Mouse (Mus musculus): ENCODE data around the gene Gid8. TPM values are rescaled to one million over a fixed set of nuclear protein-coding genes. Genes with fewer than 3 reads are reported as not detected.

Gene Gid8
- polyA plus RNA-seq, 1 experiment from 2014 or later: 64.9 TPM

- Histone ChIP-seq H3K4me2 (ENCODE audit: low read length) (no peak overlapping the region), H3K27me3 (ENCODE audit: control insufficient read depth, insufficient read depth, low read length) (no peaks in the 10 kb centered on the region), H3K9me3 (ENCODE audit: control insufficient read depth, low read length) (no peaks in the 10 kb centered on the region), H3K4me3 (replicated peaks; ENCODE audit: low read depth, low read length) (no peak overlapping the region), H3K9ac (replicated peaks; ENCODE audit: low read length) (no peak overlapping the region), H3K27ac (replicated peaks; ENCODE audit: low read depth, low read length) (no peak overlapping the region), H3K36me3 (ENCODE audit: control insufficient read depth, insufficient read depth, low read length) (no peaks in the 10 kb centered on the region), H3K4me1 (ENCODE audit: control insufficient read depth, insufficient read depth, low read length) (no peaks in the 10 kb centered on the region)
- DNase-seq: no peak
- ATAC-seq (ENCODE audit: low FRiP score, low TSS enrichment): no peak
- 81% methylated on average over 7 of the region's 7 CpGs for WGBS
Measured at GRCm38 (mm10) chr2:180735232-180735631, 25.3 kb downstream of the Gid8 start.

GRCm38 (mm10) chr2:180737984-180738383, 28.1 kb downstream of the Gid8 start:
- Histone ChIP-seq H3K27me3 (ENCODE audit: control insufficient read depth, insufficient read depth, low read length) (no peaks in the 10 kb centered on the region), H3K4me2 (ENCODE audit: low read length) (no peak overlapping the region), H3K4me1 (ENCODE audit: control insufficient read depth, insufficient read depth, low read length) (no peaks in the 10 kb centered on the region), H3K36me3 (ENCODE audit: control insufficient read depth, insufficient read depth, low read length) (no peaks in the 10 kb centered on the region), H3K9ac (replicated peaks; ENCODE audit: low read length) (no peak overlapping the region), H3K9me3 (ENCODE audit: control insufficient read depth, low read length) (no peaks in the 10 kb centered on the region), H3K4me3 (replicated peaks; ENCODE audit: low read depth, low read length) (no peak overlapping the region), H3K27ac (replicated peaks; ENCODE audit: low read depth, low read length) (no peak overlapping the region)
- DNase-seq: no peak
- ATAC-seq (ENCODE audit: low FRiP score, low TSS enrichment): no peak
- 79% methylated on average over 2 of the region's 2 CpGs for WGBS

- Histone ChIP-seq H3K4me1 (ENCODE audit: control insufficient read depth, insufficient read depth, low read length) (no peaks in the 10 kb centered on the region), H3K9ac (replicated peaks; ENCODE audit: low read length) (no peak overlapping the region), H3K36me3 (ENCODE audit: control insufficient read depth, insufficient read depth, low read length) (no peaks in the 10 kb centered on the region), H3K27ac (replicated peaks; ENCODE audit: low read depth, low read length) (no peak overlapping the region), H3K9me3 (ENCODE audit: control insufficient read depth, low read length) (no peaks in the 10 kb centered on the region), H3K4me3 (replicated peaks; ENCODE audit: low read depth, low read length) (no peak overlapping the region), H3K4me2 (ENCODE audit: low read length) (no peak overlapping the region), H3K27me3 (ENCODE audit: control insufficient read depth, insufficient read depth, low read length) (no peaks in the 10 kb centered on the region)
- WGBS: 18% methylated on average over 3 of the region's 3 CpGs
- no peak for DNase-seq
- ATAC-seq (ENCODE audit: low FRiP score, low TSS enrichment): no peak
Measured at GRCm38 (mm10) chr2:180740349-180740748, 30.4 kb downstream of the Gid8 start.

DNA sequence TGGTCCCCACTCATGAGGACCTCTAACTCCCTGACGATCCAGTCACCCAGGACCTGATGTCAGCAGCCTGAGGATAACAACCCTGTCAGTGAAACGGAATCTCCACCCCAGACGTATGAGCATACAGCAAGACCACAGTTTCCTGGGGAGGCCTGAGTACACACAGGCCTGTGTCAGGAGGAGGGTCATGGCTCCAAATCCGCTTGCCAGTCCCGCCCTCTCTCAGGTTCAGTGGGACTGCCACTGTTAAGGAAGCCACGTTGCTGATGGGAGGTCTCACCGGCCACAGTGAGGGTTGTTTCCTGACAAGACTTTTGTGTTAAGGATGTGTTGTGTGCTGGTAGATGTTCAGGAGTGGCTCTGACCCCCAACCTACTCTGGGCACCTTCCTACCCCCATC, 31.5 kb downstream of the Gid8 start:
- Histone ChIP-seq H3K4me3 (replicated peaks; ENCODE audit: low read depth, low read length) (no peak overlapping the region), H3K36me3 (ENCODE audit: control insufficient read depth, insufficient read depth, low read length) (no peaks in the 10 kb centered on the region), H3K4me1 (ENCODE audit: control insufficient read depth, insufficient read depth, low read length) (0 out of 2 replicates have a peak, but pooled peaks cover 4% of the 10 kb centered on the region), H3K4me2 (ENCODE audit: low read length) (no peak overlapping the region), H3K9me3 (ENCODE audit: control insufficient read depth, low read length) (no peaks in the 10 kb centered on the region), H3K27me3 (ENCODE audit: control insufficient read depth, insufficient read depth, low read length) (no peaks in the 10 kb centered on the region), H3K9ac (replicated peaks; ENCODE audit: low read length) (no peak overlapping the region), H3K27ac (replicated peaks; ENCODE audit: low read depth, low read length) (no peak overlapping the region)
- ATAC-seq (ENCODE audit: low FRiP score, low TSS enrichment): no peak
- no peak for DNase-seq
- 81% methylated on average over 7 of the region's 7 CpGs for WGBS

DNA sequence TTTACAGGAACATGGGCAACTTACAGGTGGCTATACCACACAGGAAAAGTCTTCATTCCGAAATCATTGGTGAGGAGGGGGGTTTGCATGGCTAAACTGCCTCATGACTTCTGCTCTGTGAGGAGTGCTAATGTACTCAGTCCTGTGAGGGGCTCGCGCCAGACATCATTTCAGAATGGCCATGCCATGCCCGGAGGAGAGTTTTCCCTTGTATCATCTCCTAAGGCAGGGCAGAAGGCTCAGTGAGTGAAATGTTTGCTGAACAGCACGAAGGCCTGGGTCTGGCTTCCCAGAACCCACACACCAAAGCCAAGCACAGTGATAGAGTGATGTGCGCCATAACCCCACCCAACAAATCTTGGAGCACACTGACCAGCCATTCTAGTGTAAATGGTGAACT, 32.9 kb downstream of the Gid8 start:
- Histone ChIP-seq H3K27ac (replicated peaks; ENCODE audit: low read depth, low read length) (no peak overlapping the region), H3K9me3 (ENCODE audit: control insufficient read depth, low read length) (no peaks in the 10 kb centered on the region), H3K27me3 (ENCODE audit: control insufficient read depth, insufficient read depth, low read length) (no peaks in the 10 kb centered on the region), H3K4me1 (ENCODE audit: control insufficient read depth, insufficient read depth, low read length) (0 out of 2 replicates have a peak, but pooled peaks cover 6% of the 10 kb centered on the region), H3K4me2 (ENCODE audit: low read length) (no peak overlapping the region), H3K4me3 (replicated peaks; ENCODE audit: low read depth, low read length) (no peak overlapping the region), H3K36me3 (ENCODE audit: control insufficient read depth, insufficient read depth, low read length) (no peaks in the 10 kb centered on the region), H3K9ac (replicated peaks; ENCODE audit: low read length) (no peak overlapping the region)
- WGBS: 84% methylated on average over 6 of the region's 6 CpGs
- DNase-seq: no peak
- ATAC-seq (ENCODE audit: low FRiP score, low TSS enrichment): no peak

DNA sequence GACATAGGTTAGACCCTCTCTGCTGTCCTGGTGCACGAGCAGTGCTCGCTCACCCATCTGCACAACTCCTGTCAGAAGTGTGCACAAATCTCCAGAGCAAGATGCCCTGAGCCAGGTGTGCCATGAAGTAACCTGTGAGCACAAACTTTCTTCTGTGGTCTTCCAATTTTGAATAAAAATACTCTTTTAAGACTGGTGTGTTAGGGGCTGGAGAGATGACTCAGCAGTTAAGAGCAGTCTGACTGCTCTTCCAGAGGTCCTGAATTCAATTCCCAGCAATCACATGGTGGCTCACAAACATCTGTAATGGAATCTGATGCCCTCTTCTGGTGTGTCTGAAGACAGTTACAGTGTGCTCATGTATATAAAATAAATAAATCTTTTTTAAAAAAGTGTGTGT, 33.4 kb downstream of the Gid8 start:
- Histone ChIP-seq H3K9me3 (ENCODE audit: control insufficient read depth, low read length) (no peaks in the 10 kb centered on the region), H3K4me3 (replicated peaks; ENCODE audit: low read depth, low read length) (no peak overlapping the region), H3K27ac (replicated peaks; ENCODE audit: low read depth, low read length) (no peak overlapping the region), H3K9ac (replicated peaks; ENCODE audit: low read length) (no peak overlapping the region), H3K36me3 (ENCODE audit: control insufficient read depth, insufficient read depth, low read length) (no peaks in the 10 kb centered on the region), H3K27me3 (ENCODE audit: control insufficient read depth, insufficient read depth, low read length) (no peaks in the 10 kb centered on the region), H3K4me1 (ENCODE audit: control insufficient read depth, insufficient read depth, low read length) (0 out of 2 replicates have a peak, but pooled peaks cover 6% of the 10 kb centered on the region), H3K4me2 (ENCODE audit: low read length) (no peak overlapping the region)
- WGBS: 91% methylated on average over 2 of the region's 2 CpGs
- no peak for ATAC-seq (ENCODE audit: low FRiP score, low TSS enrichment)
- no peak for DNase-seq

GRCm38 (mm10) chr2:180745248-180745927, 35.5 kb downstream of the Gid8 start:
- Histone ChIP-seq H3K27ac (replicated peaks; ENCODE audit: low read depth, low read length) (no peak overlapping the region), H3K4me3 (replicated peaks; ENCODE audit: low read depth, low read length) (no peak overlapping the region), H3K4me1 (ENCODE audit: control insufficient read depth, insufficient read depth, low read length) (peaks cover 11% of the 10 kb centered on the region; the same call in 1 of the 2 replicates), H3K9me3 (ENCODE audit: control insufficient read depth, low read length) (no peaks in the 10 kb centered on the region), H3K27me3 (ENCODE audit: control insufficient read depth, insufficient read depth, low read length) (no peaks in the 10 kb centered on the region), H3K36me3 (ENCODE audit: control insufficient read depth, insufficient read depth, low read length) (no peaks in the 10 kb centered on the region), H3K4me2 (ENCODE audit: low read length) (no peak overlapping the region), H3K9ac (replicated peaks; ENCODE audit: low read length) (no peak overlapping the region)
- DNase-seq: peak; percentile 92
- peak; percentile 71 for ATAC-seq (ENCODE audit: low FRiP score, low TSS enrichment)
- 34% methylated on average over 17 of the region's 17 CpGs for WGBS

DNA sequence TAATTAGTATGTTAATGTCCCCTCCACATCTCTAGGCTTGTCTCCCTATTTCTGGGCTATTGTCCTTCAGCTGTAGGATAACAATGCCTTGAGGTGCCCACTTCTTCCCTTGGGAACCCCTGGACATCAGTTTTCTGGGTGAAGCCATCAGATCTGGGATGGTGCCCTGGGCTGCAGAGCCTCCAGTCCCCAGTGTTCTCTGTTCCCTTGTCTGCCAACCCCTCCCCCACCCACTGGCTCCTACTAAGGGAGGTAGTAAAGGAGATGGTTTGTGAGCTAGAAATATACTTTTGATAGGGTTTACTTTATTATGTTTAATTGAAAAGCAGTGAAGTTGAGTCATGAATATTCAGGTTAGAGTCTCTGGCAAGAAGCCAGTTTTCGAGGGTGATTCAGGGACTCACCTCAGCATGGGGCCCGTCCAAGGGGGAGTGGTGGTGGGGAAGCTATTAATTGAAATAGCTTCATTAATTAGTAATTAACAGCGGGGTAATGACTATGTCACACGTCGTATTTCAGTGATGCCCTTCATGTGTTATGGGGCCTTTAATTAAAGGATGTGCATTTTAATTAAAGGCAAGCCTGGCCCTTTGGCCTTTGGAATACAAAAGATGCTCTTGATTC, 36.8 kb downstream of the Gid8 start:
- Histone ChIP-seq H3K4me1 (ENCODE audit: control insufficient read depth, insufficient read depth, low read length) (peaks cover 11% of the 10 kb centered on the region; the same call in 1 of the 2 replicates), H3K36me3 (ENCODE audit: control insufficient read depth, insufficient read depth, low read length) (no peaks in the 10 kb centered on the region), H3K9me3 (ENCODE audit: control insufficient read depth, low read length) (no peaks in the 10 kb centered on the region), H3K4me3 (replicated peaks; ENCODE audit: low read depth, low read length) (no peak overlapping the region), H3K27me3 (ENCODE audit: control insufficient read depth, insufficient read depth, low read length) (no peaks in the 10 kb centered on the region), H3K27ac (replicated peaks; ENCODE audit: low read depth, low read length) (no peak overlapping the region), H3K9ac (replicated peaks; ENCODE audit: low read length) (no peak overlapping the region), H3K4me2 (ENCODE audit: low read length) (no peak overlapping the region)
- ATAC-seq (ENCODE audit: low FRiP score, low TSS enrichment) (no peak), DNase-seq (peak; percentile 64)
- 24% methylated on average over 5 of the region's 5 CpGs for WGBS

- Histone ChIP-seq H3K36me3 (ENCODE audit: control insufficient read depth, insufficient read depth, low read length) (no peaks in the 10 kb centered on the region), H3K9ac (replicated peaks; ENCODE audit: low read length) (no peak overlapping the region), H3K27me3 (ENCODE audit: control insufficient read depth, insufficient read depth, low read length) (no peaks in the 10 kb centered on the region), H3K4me3 (replicated peaks; ENCODE audit: low read depth, low read length) (no peak overlapping the region), H3K4me1 (ENCODE audit: control insufficient read depth, insufficient read depth, low read length) (peaks cover 11% of the 10 kb centered on the region; the same call in 1 of the 2 replicates), H3K27ac (replicated peaks; ENCODE audit: low read depth, low read length) (no peak overlapping the region), H3K4me2 (ENCODE audit: low read length) (no peak overlapping the region), H3K9me3 (ENCODE audit: control insufficient read depth, low read length) (no peaks in the 10 kb centered on the region; the same call in 1 of the 2 replicates)
- WGBS: 61% methylated on average over 5 of the region's 5 CpGs
- DNase-seq (no peak), ATAC-seq (ENCODE audit: low FRiP score, low TSS enrichment) (no peak)
Measured at GRCm38 (mm10) chr2:180748904-180749303, 39.0 kb downstream of the Gid8 start.

Data from midbrain, embryonic 14.5 days (tissue).